Mouse (Mus musculus) heart, embryonic 11.5 days (tissue): ENCODE measurements around the gene Cox5b. TPM values are rescaled to one million over a fixed set of nuclear protein-coding genes. Genes with fewer than 3 reads are reported as not detected.
"Not testable (repeated sequence)": the region's sequence is repeated elsewhere in the genome, so short reads cannot be mapped to it uniquely, and the experiment has no call there.

ENCODE experiments used
- ATAC-seq: fragments of 200-750 bp; cut with Nextera tagmentation; replicated peaks from 2 replicates; pipeline ENCODE4 v1.8.0; 2017; ENCODE audit warnings: moderate library complexity; ENCODE audit not compliant: insufficient number of reproducible peaks, low FRiP score, low TSS enrichment
- H3K27ac ChIP-seq: fragments of 300-500 bp; sonication (generic); 2 replicates; pipeline ENCODE4 v1.5.1; 2014; ENCODE audit warnings: mild to moderate bottlenecking, low read depth, low read length
- H3K27me3 ChIP-seq: fragments of 300-500 bp; sonication (generic); 2 replicates; pipeline ENCODE4 v1.6.1; 2014; ENCODE audit warnings: mild to moderate bottlenecking, low read length, mixed read lengths; ENCODE audit not compliant: control insufficient read depth, insufficient read depth
- H3K36me3 ChIP-seq: fragments of 300-500 bp; sonication (generic); 2 replicates; pipeline ENCODE4 v1.6.1; 2014; ENCODE audit warnings: mild to moderate bottlenecking, low read length, moderate library complexity, mixed read lengths; ENCODE audit not compliant: control insufficient read depth, insufficient read depth
- H3K4me1 ChIP-seq: fragments of 300-500 bp; sonication (generic); 2 replicates; pipeline ENCODE4 v1.6.1; 2014; ENCODE audit warnings: low read length; ENCODE audit not compliant: control insufficient read depth, insufficient read depth
- H3K4me2 ChIP-seq: fragments of 300-500 bp; sonication (generic); 2 replicates; pipeline ENCODE4 v1.6.1; 2014; ENCODE audit warnings: mild to moderate bottlenecking, moderate library complexity
- H3K4me3 ChIP-seq: fragments of 300-500 bp; sonication (generic); 2 replicates; pipeline ENCODE4 v1.5.1; 2014; ENCODE audit warnings: low read depth, low read length
- H3K9ac ChIP-seq: fragments of 300-500 bp; sonication (generic); 2 replicates; pipeline ENCODE4 v1.6.1; 2014; ENCODE audit warnings: mild to moderate bottlenecking, low read depth, low read length, moderate library complexity
- H3K9me3 ChIP-seq: fragments of 300-500 bp; sonication (generic); replicated peaks from 2 replicates; pipeline ENCODE4 v1.6.1; 2016; ENCODE audit warnings: low read length; ENCODE audit not compliant: control insufficient read depth
- WGBS: fragments of 180-500 bp; shearing (Covaris S2); extraction: QIAGEN DNeasy Blood & Tissue Kit; methylation state at CpG from one replicate; pipeline ENCODE4 v1.1.7; 2014; ENCODE audit not compliant: insufficient replicate concordance; 5-methylcytosine and 5-hydroxymethylcytosine counted together
- polyA plus RNA-seq: library from polyadenylated mRNA; unstranded; fragments of >200 nt; fragmentation: Nextera tagmentation; extraction: Ambion mirVana; gene quantifications from 2 replicates; pipeline ENCODE4 v1.2.1, GENCODE M21; 2014

The Cox5b gene
- polyA plus RNA-seq, 1 experiment from 2014 or later = 1,189 TPM

DNA sequence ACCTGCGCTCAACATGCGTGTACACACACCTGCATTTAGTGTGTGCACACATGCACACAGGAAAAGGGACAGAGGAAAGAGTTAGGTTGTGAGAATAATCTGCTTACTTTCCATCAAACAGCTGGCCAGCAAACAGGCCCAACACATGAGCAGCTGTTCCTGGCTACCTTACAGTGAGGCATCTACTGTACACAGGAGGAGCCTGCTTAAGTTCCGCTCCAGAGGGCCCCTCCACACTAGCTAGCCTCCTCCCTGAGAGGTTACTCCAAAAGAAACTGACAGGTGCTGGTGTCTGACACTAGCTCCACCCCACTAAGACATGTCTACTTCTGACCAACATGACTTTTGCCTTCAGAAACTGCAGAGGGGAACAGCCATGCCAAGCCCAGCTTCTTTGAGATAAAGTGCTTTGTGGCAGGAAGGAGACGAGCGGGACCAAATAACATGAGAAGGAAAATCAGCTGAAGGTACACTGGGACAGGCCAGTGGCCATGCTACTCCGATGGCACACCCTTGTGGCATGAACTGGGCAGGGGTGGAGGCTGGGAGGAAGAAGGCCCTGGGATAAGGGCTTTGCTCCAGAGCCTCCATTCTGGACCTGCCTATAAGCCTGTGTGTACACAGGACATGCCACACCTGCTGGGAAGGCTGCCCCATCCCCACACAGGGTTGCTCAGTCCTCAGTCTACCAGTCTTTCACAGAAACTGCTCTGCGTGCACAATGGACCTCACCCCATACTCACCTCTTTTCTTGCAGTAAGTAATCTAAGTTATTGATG lies 32.4 kb upstream of the Cox5b start:
- H3K4me3 ChIP-seq = no peak overlapping the region
- WGBS = 79% methylated on average over 7 of the region's 7 CpGs
- no peak overlapping the region for H3K9ac ChIP-seq
- H3K27me3 ChIP-seq = no peaks in the 10 kb centered on the region
- no peaks in the 10 kb centered on the region for H3K9me3 ChIP-seq
- H3K27ac ChIP-seq = no peak overlapping the region
- H3K36me3 ChIP-seq = no peaks in the 10 kb centered on the region
- H3K4me2 ChIP-seq = no peak overlapping the region
- ATAC-seq = no peak
- H3K4me1 ChIP-seq = peaks cover 10% of the 10 kb centered on the region; the same call in 1 of the 2 replicates

DNA sequence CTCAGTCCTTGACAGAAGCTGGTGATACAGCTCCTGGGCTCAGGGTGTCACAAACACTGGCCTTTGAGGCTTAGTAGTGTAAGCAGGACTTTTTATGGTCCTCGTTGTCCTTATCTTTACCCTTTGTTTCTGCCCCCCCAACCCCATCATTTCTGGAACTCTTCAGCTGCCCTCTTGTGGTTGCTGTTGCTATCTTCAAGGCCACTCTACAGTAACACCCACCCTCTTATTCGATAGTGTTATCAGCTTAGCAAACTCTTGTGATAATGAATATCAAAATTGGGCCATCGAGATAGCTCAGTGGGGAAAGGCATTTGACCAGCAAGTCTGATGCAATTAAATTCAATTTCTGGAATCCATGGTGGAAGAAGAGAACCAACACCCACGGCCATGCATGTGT lies 26.8 kb upstream of the Cox5b start:
- Histone ChIP-seq H3K9ac (no peak overlapping the region), H3K27ac (no peak overlapping the region), H3K9me3 (no peaks in the 10 kb centered on the region), H3K4me2 (no peak overlapping the region), H3K36me3 (no peaks in the 10 kb centered on the region), H3K4me3 (no peak overlapping the region), H3K4me1 (0 out of 2 replicates have a peak, but pooled peaks cover 3% of the 10 kb centered on the region), H3K27me3 (no peaks in the 10 kb centered on the region)
- WGBS = 54% methylated on average over 4 of the region's 4 CpGs
- no peak for ATAC-seq

DNA sequence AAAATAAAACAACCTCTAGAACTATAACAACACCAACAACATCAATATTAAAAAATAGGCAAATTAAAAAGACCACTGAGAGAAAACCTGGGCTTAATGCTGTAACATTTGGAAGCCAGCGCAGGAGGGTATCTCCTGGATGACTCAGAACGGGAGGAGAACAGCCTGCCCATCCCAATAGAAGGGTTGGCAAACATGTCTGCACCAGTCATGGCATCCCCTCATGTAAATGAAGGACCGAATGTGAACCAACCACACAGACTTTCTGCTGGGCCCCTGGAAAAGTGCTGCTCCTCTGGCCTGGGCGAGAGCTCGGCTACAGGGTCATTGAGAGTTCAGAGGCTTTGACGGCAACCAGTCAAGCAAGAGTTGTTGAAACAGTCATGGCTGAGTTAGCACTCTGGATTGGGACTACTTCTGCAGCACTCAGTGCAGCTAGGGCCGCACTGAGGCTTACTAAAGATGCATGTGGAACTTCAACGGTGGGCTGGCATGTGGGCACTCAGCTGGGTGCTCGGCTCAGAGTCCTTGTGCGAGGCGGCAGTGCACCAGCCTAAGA lies 26.0 kb upstream of the Cox5b start:
- Histone ChIP-seq H3K4me1 (peaks cover 5% of the 10 kb centered on the region; the same call in 1 of the 2 replicates), H3K4me2 (no peak overlapping the region), H3K27me3 (no peaks in the 10 kb centered on the region), H3K9ac (no peak overlapping the region), H3K4me3 (no peak overlapping the region), H3K9me3 (no peaks in the 10 kb centered on the region), H3K36me3 (no peaks in the 10 kb centered on the region), H3K27ac (no peak overlapping the region)
- ATAC-seq = no peak
- WGBS = 62% methylated on average over 11 of the region's 11 CpGs

DNA sequence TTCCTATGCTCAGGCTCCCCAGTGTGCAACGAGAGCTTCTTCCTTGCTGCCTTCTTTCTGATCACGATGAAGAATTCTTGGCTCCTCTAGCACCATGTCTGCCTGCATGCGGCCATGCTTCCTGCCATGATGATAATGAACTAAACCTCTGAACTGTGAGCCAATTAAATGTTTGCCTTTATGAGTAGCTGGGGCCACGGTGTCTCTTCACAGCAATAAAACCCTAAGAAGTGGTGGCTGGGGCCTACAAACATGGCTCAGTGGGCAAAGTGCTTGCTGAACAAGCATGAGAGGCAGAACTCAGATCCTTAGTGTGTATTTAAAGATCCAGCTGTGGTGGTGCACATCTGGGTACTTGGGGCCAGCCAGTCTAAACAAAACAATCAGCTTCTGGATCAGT lies 25.3 kb upstream of the Cox5b start:
- Histone ChIP-seq H3K9me3 (no peaks in the 10 kb centered on the region), H3K4me2 (no peak overlapping the region), H3K4me3 (no peak overlapping the region), H3K4me1 (peaks cover 7% of the 10 kb centered on the region; the same call in 1 of the 2 replicates), H3K36me3 (no peaks in the 10 kb centered on the region), H3K9ac (no peak overlapping the region), H3K27me3 (no peaks in the 10 kb centered on the region), H3K27ac (no peak overlapping the region)
- ATAC-seq = no peak
- 71% methylated on average over 4 of the region's 4 CpGs for WGBS

DNA sequence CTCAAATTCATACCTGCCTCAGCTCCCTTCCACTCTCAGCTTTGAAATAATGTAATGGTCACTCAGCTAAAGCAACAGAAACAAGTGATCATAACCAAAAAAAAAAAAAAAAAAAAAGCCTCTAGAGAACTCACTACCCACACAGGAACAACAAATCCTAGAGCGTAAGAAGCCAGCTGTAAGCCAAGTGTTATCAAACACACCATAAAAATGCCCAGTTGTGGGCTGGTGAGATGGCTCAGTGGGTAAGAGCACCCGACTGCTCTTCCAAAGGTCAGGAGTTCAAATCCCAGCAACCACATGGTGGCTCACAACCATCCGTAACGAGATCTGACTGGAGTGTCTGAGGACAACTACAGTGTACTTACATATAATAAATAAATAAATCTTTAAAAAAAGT lies 23.2 kb upstream of the Cox5b start:
- not testable (repeated sequence) for ATAC-seq, H3K4me1 ChIP-seq, H3K9ac ChIP-seq, H3K27ac ChIP-seq, H3K27me3 ChIP-seq, H3K9me3 ChIP-seq, H3K36me3 ChIP-seq, H3K4me3 ChIP-seq, H3K4me2 ChIP-seq
- WGBS = 76% methylated on average over 2 of the region's 4 CpGs

DNA sequence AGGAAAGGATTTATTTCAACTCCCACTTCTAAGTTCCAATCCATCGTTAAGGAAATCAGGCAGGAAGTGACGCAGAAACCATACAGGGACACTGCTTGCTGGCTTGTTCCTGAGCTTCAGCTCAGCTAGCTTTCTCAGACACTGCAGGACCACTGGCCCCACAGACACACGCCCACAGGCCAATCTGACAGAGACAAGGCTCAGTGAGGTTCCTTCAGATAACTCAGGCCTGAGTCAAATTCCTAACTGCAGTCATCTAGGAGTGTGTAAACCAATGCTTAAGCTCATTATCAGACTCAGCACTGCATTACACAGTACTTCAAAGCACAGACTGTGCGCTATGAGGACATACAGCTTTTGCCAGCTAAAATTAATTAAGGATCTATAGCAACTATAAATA lies 21.0 kb upstream of the Cox5b start:
- H3K27me3 ChIP-seq = no peaks in the 10 kb centered on the region
- no peaks in the 10 kb centered on the region for H3K36me3 ChIP-seq
- peaks cover 4% of the 10 kb centered on the region; the same call in 1 of the 2 replicates for H3K4me1 ChIP-seq
- H3K4me3 ChIP-seq = no peak overlapping the region
- WGBS = 36% methylated on average over 4 of the region's 4 CpGs
- H3K9me3 ChIP-seq = no peaks in the 10 kb centered on the region
- ATAC-seq = 0 out of 2 replicates have a peak, but pooled peaks have one; percentile 20
- no peak overlapping the region for H3K9ac ChIP-seq
- peak overlapping the region; percentile 46 for H3K27ac ChIP-seq
- H3K4me2 ChIP-seq = no peak overlapping the region

DNA sequence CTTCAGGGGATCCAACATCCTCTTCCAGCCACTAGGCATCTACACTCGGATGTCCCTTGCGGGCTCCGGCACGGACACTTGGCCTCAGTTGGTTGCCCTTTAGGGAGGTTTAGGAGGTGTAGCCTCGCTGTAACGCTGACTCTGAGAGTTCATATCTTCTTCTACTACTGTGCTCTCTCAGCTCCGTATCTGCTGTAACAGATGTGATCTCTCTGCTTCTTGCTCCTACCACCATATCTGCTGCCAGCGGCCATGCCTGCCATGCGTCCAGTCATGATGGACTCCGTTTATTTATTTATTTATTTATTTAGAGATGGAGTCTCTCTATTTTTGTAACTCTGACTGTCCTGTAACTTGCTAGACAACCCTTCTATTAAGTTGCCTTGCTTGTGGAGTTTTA lies 20.0 kb upstream of the Cox5b start:
- H3K27me3 ChIP-seq = no peaks in the 10 kb centered on the region
- H3K4me1 ChIP-seq = peaks cover 4% of the 10 kb centered on the region; the same call in 1 of the 2 replicates

DNA sequence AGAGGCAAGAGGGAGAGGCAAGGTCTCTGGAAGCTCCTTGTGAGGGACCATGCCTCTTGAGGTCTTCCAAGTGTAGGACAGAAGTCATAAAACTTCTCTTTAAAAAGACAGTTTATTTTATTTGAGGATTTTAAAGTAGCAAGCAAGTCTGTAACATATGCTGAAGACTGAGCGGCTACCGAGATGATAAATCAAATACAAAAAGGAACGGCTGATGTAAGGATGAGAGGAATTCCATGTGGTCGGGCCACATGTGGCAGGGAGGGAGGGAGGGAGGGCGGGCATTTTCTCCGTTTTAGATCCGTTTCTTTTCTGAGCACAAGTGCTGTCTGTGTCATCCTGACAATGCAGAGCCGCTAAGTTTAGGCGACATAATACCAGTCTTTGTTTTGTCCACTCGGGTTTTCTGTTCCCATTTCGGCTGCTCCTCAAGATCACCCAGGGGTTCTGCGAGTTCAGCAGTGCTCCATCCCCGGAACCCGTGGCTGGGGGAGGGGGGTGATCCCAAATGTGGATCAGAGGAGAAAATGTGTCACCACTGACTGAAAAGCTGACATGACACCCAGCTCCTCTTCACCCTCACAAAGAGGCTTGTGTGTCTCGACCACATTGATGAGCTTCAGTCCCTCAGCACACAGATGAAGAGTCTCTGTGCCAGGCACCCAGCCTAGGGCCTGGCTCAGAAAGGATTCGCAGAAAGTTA lies 18.4 kb upstream of the Cox5b start:
- no peak for ATAC-seq
- no peaks in the 10 kb centered on the region for H3K36me3 ChIP-seq
- no peak overlapping the region for H3K27ac ChIP-seq
- 52% methylated on average over 16 of the region's 16 CpGs for WGBS
- H3K9ac ChIP-seq = no peak overlapping the region
- H3K4me3 ChIP-seq = no peak overlapping the region
- peaks cover 4% of the 10 kb centered on the region; the same call in 1 of the 2 replicates for H3K4me1 ChIP-seq
- H3K27me3 ChIP-seq = no peaks in the 10 kb centered on the region
- no peak overlapping the region for H3K4me2 ChIP-seq
- no peaks in the 10 kb centered on the region for H3K9me3 ChIP-seq

More for the DNA sequence above, 20.0 kb upstream of the Cox5b start:
- WGBS = 82% methylated on average over 10 of the region's 10 CpGs
- no peaks in the 10 kb centered on the region for H3K9me3 ChIP-seq
- no peak overlapping the region for H3K4me2 ChIP-seq
- ATAC-seq = no peak
- no peak overlapping the region for H3K27ac ChIP-seq
- no peaks in the 10 kb centered on the region for H3K36me3 ChIP-seq
- no peak overlapping the region for H3K4me3 ChIP-seq
- H3K9ac ChIP-seq = no peak overlapping the region
